Mouse (Mus musculus) erythroblast, embryonic 14.5 days (primary cell): Measurements from ENCODE around the gene Casp1. TPM values are rescaled to one million over a fixed set of nuclear protein-coding genes. Genes with fewer than 3 reads are reported as not detected.

Source experiments
- H3K27me3 ChIP-seq: 2 replicates; pipeline ENCODE4 v1.6.1; 2012; ENCODE audit warnings: inconsistent platforms; ENCODE audit not compliant: control insufficient read depth
- H3K36me3 ChIP-seq: 2 replicates; pipeline ENCODE4 v1.6.1; 2012; ENCODE audit warnings: mild to moderate bottlenecking, inconsistent platforms; ENCODE audit not compliant: control insufficient read depth
- H3K4me1 ChIP-seq: 2 replicates; pipeline ENCODE4 v1.6.1; 2012; ENCODE audit warnings: inconsistent platforms; ENCODE audit not compliant: control insufficient read depth
- H3K4me3 ChIP-seq: replicated peaks from 2 replicates; pipeline ENCODE3; 2012; ENCODE audit warnings: moderate library complexity, mild to moderate bottlenecking, inconsistent platforms
- H3K9me3 ChIP-seq: 2 replicates; pipeline ENCODE4 v1.6.1; 2012; ENCODE audit warnings: low read length, inconsistent platforms, mixed read lengths; ENCODE audit not compliant: control insufficient read depth
- GATA1 ChIP-seq: IDR thresholded peaks from 2 replicates; pipeline ENCODE4 v1.6.1; 2012; ENCODE audit warnings: low read length, inconsistent platforms, mixed read lengths
- TAL1 ChIP-seq: IDR thresholded peaks from 3 replicates; pipeline ENCODE4 v1.6.1; 2012; ENCODE audit warnings: low read length, inconsistent platforms, mixed read lengths
- polyA plus RNA-seq: library from polyadenylated mRNA; stranded (reverse); fragments of >175 nt; gene quantifications from 2 replicates; pipeline ENCODE4 v1.2.3, GENCODE M21; 2012

Gene Casp1
- polyA plus RNA-seq, 1 experiment, result not detected

- H3K4me1 ChIP-seq, result no peaks in the 10 kb centered on the region
- H3K9me3 ChIP-seq, result no peaks in the 10 kb centered on the region
- TF ChIP-seq GATA1, result no peak
- TF ChIP-seq TAL1, result no peak
- H3K27me3 ChIP-seq, result no peaks in the 10 kb centered on the region
- H3K36me3 ChIP-seq, result no peaks in the 10 kb centered on the region
- no peak within 1 kb of the TSS for H3K4me3 ChIP-seq
These were observed 10.2 kb downstream of the Casp1 start, which contains the start of gene Casp4 for GRCm38 (mm10) chr9:5308561-5308960. Gene Casp4 (plus strand): TSS chr9:5308828.

GRCm38 (mm10) chr9:5310112-5310511 is 11.8 kb downstream of the Casp1 start:
- H3K9me3 ChIP-seq, result no peaks in the 10 kb centered on the region
- no peak overlapping the region for H3K4me3 ChIP-seq
- TF ChIP-seq TAL1 (no peak), GATA1 (no peak)
- H3K27me3 ChIP-seq, result no peaks in the 10 kb centered on the region
- no peaks in the 10 kb centered on the region for H3K4me1 ChIP-seq
- H3K36me3 ChIP-seq, result no peaks in the 10 kb centered on the region

- Histone ChIP-seq H3K9me3 (no peaks in the 10 kb centered on the region), H3K27me3 (no peaks in the 10 kb centered on the region), H3K4me1 (no peaks in the 10 kb centered on the region), H3K36me3 (no peaks in the 10 kb centered on the region), H3K4me3 (no peak overlapping the region)
- TF ChIP-seq TAL1, result no peak
- no peak for TF ChIP-seq GATA1
These were observed 13.1 kb downstream of the Casp1 start for GRCm38 (mm10) chr9:5311435-5311834.

GRCm38 (mm10) chr9:5328204-5328603 is 29.9 kb downstream of the Casp1 start:
- no peak for TF ChIP-seq TAL1
- TF ChIP-seq GATA1, result no peak
- no peak overlapping the region for H3K4me3 ChIP-seq
- no peaks in the 10 kb centered on the region for H3K36me3 ChIP-seq
- no peaks in the 10 kb centered on the region for H3K4me1 ChIP-seq
- H3K27me3 ChIP-seq, result no peaks in the 10 kb centered on the region
- no peaks in the 10 kb centered on the region for H3K9me3 ChIP-seq

- no peaks in the 10 kb centered on the region for H3K27me3 ChIP-seq
- H3K36me3 ChIP-seq, result no peaks in the 10 kb centered on the region
- no peaks in the 10 kb centered on the region for H3K9me3 ChIP-seq
- TF ChIP-seq GATA1 (no peak), TAL1 (no peak)
- H3K4me1 ChIP-seq, result no peaks in the 10 kb centered on the region
- H3K4me3 ChIP-seq, result no peak overlapping the region
These were observed 34.1 kb downstream of the Casp1 start for GRCm38 (mm10) chr9:5332441-5332840.

- Histone ChIP-seq H3K27me3 (no peaks in the 10 kb centered on the region), H3K4me3 (no peak overlapping the region), H3K9me3 (no peaks in the 10 kb centered on the region), H3K36me3 (no peaks in the 10 kb centered on the region), H3K4me1 (no peaks in the 10 kb centered on the region)
- TF ChIP-seq TAL1 (no peak), GATA1 (no peak)
These were observed 35.1 kb downstream of the Casp1 start for GRCm38 (mm10) chr9:5333422-5333821.

GRCm38 (mm10) chr9:5343092-5343491 is 44.8 kb downstream of the Casp1 start:
- no peak for TF ChIP-seq TAL1
- TF ChIP-seq GATA1, result no peak
- H3K4me1 ChIP-seq, result no peaks in the 10 kb centered on the region
- H3K4me3 ChIP-seq, result no peak overlapping the region
- H3K9me3 ChIP-seq, result no peaks in the 10 kb centered on the region
- H3K36me3 ChIP-seq, result no peaks in the 10 kb centered on the region
- H3K27me3 ChIP-seq, result no peaks in the 10 kb centered on the region

GRCm38 (mm10) chr9:5344090-5344489 is 45.8 kb downstream of the Casp1 start:
- Histone ChIP-seq H3K4me1 (no peaks in the 10 kb centered on the region), H3K36me3 (no peaks in the 10 kb centered on the region), H3K9me3 (no peaks in the 10 kb centered on the region), H3K4me3 (no peak overlapping the region), H3K27me3 (no peaks in the 10 kb centered on the region)
- no peak for TF ChIP-seq TAL1
- TF ChIP-seq GATA1, result no peak

- H3K9me3 ChIP-seq, result no peaks in the 10 kb centered on the region
- no peak within 1 kb of the TSS for H3K4me3 ChIP-seq
- H3K4me1 ChIP-seq, result no peaks in the 10 kb centered on the region
- H3K36me3 ChIP-seq, result no peaks in the 10 kb centered on the region
- no peaks in the 10 kb centered on the region for H3K27me3 ChIP-seq
- TF ChIP-seq TAL1, result no peak
- TF ChIP-seq GATA1, result no peak
These were observed 47.1 kb downstream of the Casp1 start, which contains the start of gene Casp12 for GRCm38 (mm10) chr9:5345291-5345898. Gene Casp12 (plus strand): TSS chr9:5345430.

- Histone ChIP-seq H3K9me3 (no peaks in the 10 kb centered on the region), H3K4me3 (no peak overlapping the region), H3K27me3 (no peaks in the 10 kb centered on the region), H3K4me1 (no peaks in the 10 kb centered on the region), H3K36me3 (no peaks in the 10 kb centered on the region)
- TF ChIP-seq TAL1, result no peak
- no peak for TF ChIP-seq GATA1
These were observed 49.1 kb downstream of the Casp1 start for GRCm38 (mm10) chr9:5347381-5347780.
